ENCODE assay signal across 8 mouse cellular contexts in genomic region chr7:123097891-123098750, GRCm38 (mm10). TPM values are rescaled to one million over a fixed set of nuclear protein-coding genes. Genes with fewer than 3 reads are reported as not detected.
DNase-seq lines count a peak whose midpoint lies in the region; ATAC-seq lines count a peak whose summit lies in the region.
"Had no signal": no experiment of that assay in that cellular context is flagged by ENCODE, and none has a peak within 500 bp of the region (broad histone marks: within the 10 kb centered on the region; RNA-seq: fewer than 3 reads in every experiment).

No protein-coding gene starts in this region.

- H3K4me1 ChIP-seq in embryonic facial prominence, embryonic 15.5 days, result peaks cover 16% of the 10 kb centered on the region
- peaks cover 13% of the 10 kb centered on the region for H3K4me1 ChIP-seq in heart, embryonic 11.5 days (ENCODE audit: control insufficient read depth, insufficient read depth, low read length)
- H3K4me1 ChIP-seq in kidney, embryonic 15.5 days, result peaks cover 27% of the 10 kb centered on the region
- H3K4me1 ChIP-seq in limb, embryonic 15.5 days, result peaks cover 16% of the 10 kb centered on the region

- no peak overlapping the region for H3K4me3 ChIP-seq in embryonic facial prominence, embryonic 15.5 days (replicated peaks)
- no peak overlapping the region for H3K4me3 ChIP-seq in heart, embryonic 11.5 days (ENCODE audit: low read depth, low read length)
- H3K4me3 ChIP-seq in kidney, embryonic 15.5 days (replicated peaks), result no peak overlapping the region
- H3K4me3 ChIP-seq in limb, embryonic 15.5 days, result no peak overlapping the region
- H3K4me3 ChIP-seq: erythroblast, embryonic 14.5 days had no signal

- ATAC-seq in embryonic facial prominence, embryonic 15.5 days (ENCODE audit: insufficient number of reproducible peaks, low FRiP score, low TSS enrichment, low read depth), result peak; percentile 90
- ATAC-seq in heart, embryonic 11.5 days (replicated peaks; ENCODE audit: insufficient number of reproducible peaks, low FRiP score, low TSS enrichment), result peak; percentile 93
- ATAC-seq in kidney, embryonic 15.5 days (replicated peaks; ENCODE audit: low FRiP score), result peak; percentile 96
- ATAC-seq in limb, embryonic 15.5 days (ENCODE audit: insufficient number of reproducible peaks, low FRiP score, low TSS enrichment, low read depth), result peak; percentile 88

- H3K27ac ChIP-seq in embryonic facial prominence, embryonic 15.5 days (replicated peaks), result peak overlapping the region; percentile 91
- H3K27ac ChIP-seq in heart, embryonic 11.5 days (ENCODE audit: low read depth, low read length), result peak overlapping the region; percentile 92
- H3K27ac ChIP-seq in kidney, embryonic 15.5 days, result peak overlapping the region; percentile 94
- peak overlapping the region; percentile 92 for H3K27ac ChIP-seq in limb, embryonic 15.5 days

- H3K4me2 ChIP-seq in embryonic facial prominence, embryonic 15.5 days (replicated peaks), result peak overlapping the region; percentile 13
- H3K4me2 ChIP-seq in heart, embryonic 11.5 days, result peak overlapping the region; percentile 30; the same call in 1 of the 2 replicates
- H3K4me2 ChIP-seq in kidney, embryonic 15.5 days, result peak overlapping the region; percentile 36; the same call in 1 of the 2 replicates
- no peak overlapping the region; the same call in 1 of the 2 replicates for H3K4me2 ChIP-seq in limb, embryonic 15.5 days

- no peak overlapping the region for H3K9ac ChIP-seq in embryonic facial prominence, embryonic 15.5 days
- H3K9ac ChIP-seq in heart, embryonic 11.5 days (ENCODE audit: low read depth, low read length), result peak overlapping the region; percentile 54; the same call in 1 of the 2 replicates
- peak overlapping the region; percentile 21; the same call in 1 of the 2 replicates for H3K9ac ChIP-seq in kidney, embryonic 15.5 days
- H3K9ac ChIP-seq in limb, embryonic 15.5 days, result no peak overlapping the region

- H3K9me3 ChIP-seq in embryonic facial prominence, embryonic 15.5 days (replicated peaks), result no peaks in the 10 kb centered on the region
- peaks cover 4% of the 10 kb centered on the region; the same call in 1 of the 2 replicates for H3K9me3 ChIP-seq in heart, embryonic 11.5 days (replicated peaks; ENCODE audit: control insufficient read depth, low read length)
- H3K9me3 ChIP-seq in kidney, embryonic 15.5 days (replicated peaks), result no peaks in the 10 kb centered on the region
- no peaks in the 10 kb centered on the region for H3K9me3 ChIP-seq in limb, embryonic 15.5 days

- no peaks in the 10 kb centered on the region for H3K27me3 ChIP-seq in embryonic facial prominence, embryonic 15.5 days
- H3K27me3 ChIP-seq in heart, embryonic 11.5 days (ENCODE audit: control insufficient read depth, insufficient read depth, low read length), result no peaks in the 10 kb centered on the region
- no peaks in the 10 kb centered on the region for H3K27me3 ChIP-seq in kidney, embryonic 15.5 days
- no peaks in the 10 kb centered on the region for H3K27me3 ChIP-seq in limb, embryonic 15.5 days

- 11% methylated on average over 16 of the region's 16 CpGs for WGBS in embryonic facial prominence, embryonic 15.5 days
- WGBS in heart, embryonic 11.5 days (ENCODE audit: insufficient replicate concordance), result 22% methylated on average over 16 of the region's 16 CpGs
- 13% methylated on average over 16 of the region's 16 CpGs for WGBS in kidney, embryonic 15.5 days
- 16% methylated on average over 16 of the region's 16 CpGs for WGBS in limb, embryonic 15.5 days

- DNase-seq in adrenal gland, postnatal 14 days, result peak; percentile 80
- peak; percentile 78 for DNase-seq in neural tube, embryonic 10.5 days (ENCODE audit: extremely low spot score, low spot score)
- peak; percentile 74 for DNase-seq in testis, postnatal 14 days (ENCODE audit: low spot score)

- no peaks in the 10 kb centered on the region for H3K36me3 ChIP-seq in embryonic facial prominence, embryonic 15.5 days
- H3K36me3 ChIP-seq in heart, embryonic 11.5 days (ENCODE audit: control insufficient read depth, insufficient read depth, low read length), result no peaks in the 10 kb centered on the region
- H3K36me3 ChIP-seq in kidney, embryonic 15.5 days, result no peaks in the 10 kb centered on the region
- H3K36me3 ChIP-seq in limb, embryonic 15.5 days, result no peaks in the 10 kb centered on the region

RNA-seq across cellular contexts. Expression of gene Tnrc6a, which starts 25.6 kb away (rescaled TPM):
- 57.5 and 68.3 TPM in 2 replicates for total RNA-seq in adrenal gland, postnatal 14 days (2021)
- 46.3 and 47.7 TPM in 2 replicates for polyA plus RNA-seq in embryonic facial prominence, embryonic 15.5 days (2015; fragmentation: Nextera tagmentation; extraction: Ambion mirVana)
- 37.6 and 44.8 TPM in 2 replicates for polyA plus RNA-seq in heart, embryonic 11.5 days (2014; fragmentation: Nextera tagmentation; extraction: Ambion mirVana)
- polyA plus RNA-seq in kidney, embryonic 15.5 days (2015; fragmentation: Nextera tagmentation; extraction: Ambion mirVana), result 52.3 and 57.0 TPM in 2 replicates
- polyA plus RNA-seq in limb, embryonic 15.5 days (2015; fragmentation: Nextera tagmentation; extraction: Ambion mirVana), result 38.2 and 43.5 TPM in 2 replicates

Comparison
In these comparisons a context has a peak if more than half of its experiments do, and no peak if none do; other contexts are left out.
1. H3K9ac ChIP-seq: peak in heart, embryonic 11.5 days (single experiment) and kidney, embryonic 15.5 days (single experiment); none in embryonic facial prominence, embryonic 15.5 days (single experiment) and limb, embryonic 15.5 days (single experiment).
2. Peak in every context shown above with its lines, with median percentiles within 50 percentile points of each other: DNase-seq, ATAC-seq and H3K27ac ChIP-seq.